Mouse (Mus musculus) ovary, postnatal 10 days (tissue): ENCODE data around the gene Agfg1.

Experiments used
- DNase-seq: peaks from one replicate; pipeline ENCODE4 v3.0.0; 2022; ENCODE audit warnings: low spot score

Agfg1 gene

DNA sequence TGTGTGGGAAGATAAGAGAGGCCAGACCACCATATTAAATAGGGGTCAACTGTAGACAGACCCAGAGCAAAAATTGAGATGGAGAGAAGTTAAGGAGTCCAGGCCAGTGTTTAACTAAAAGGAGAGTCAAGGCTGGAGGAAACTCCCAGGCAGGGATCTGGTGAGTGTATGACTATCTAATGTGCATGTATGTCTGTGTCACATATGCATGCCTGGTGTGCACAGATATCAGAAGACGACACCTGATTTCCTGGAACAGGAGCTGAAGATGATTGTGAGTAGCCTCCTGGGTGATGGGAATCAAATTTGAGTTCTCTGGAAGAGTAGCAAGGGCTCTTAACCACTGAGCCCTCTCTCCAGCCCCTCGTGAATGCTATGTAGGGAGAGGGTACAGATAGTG, 14.0 kb upstream of the Agfg1 start:
- no peak for DNase-seq

DNA sequence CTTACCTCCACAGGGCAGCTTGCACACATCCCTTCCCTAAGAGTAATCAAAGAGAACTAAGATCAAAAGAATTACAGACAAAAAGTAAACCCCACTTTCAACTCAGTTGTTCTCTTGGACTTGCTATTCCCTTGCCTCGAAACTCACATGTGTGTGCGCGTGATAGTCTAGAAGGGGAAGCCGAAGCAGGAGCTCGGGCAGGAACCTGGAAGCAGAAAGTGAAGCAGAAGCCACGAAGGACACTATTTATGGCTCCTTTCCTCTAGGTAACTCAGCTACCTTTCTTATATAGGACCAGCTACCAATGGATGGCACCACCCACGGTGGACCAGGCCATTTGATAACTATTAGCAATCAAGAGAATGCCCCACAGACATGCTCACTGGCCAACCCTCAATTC, 13.5 kb upstream of the Agfg1 start:
- no peak for DNase-seq

DNA sequence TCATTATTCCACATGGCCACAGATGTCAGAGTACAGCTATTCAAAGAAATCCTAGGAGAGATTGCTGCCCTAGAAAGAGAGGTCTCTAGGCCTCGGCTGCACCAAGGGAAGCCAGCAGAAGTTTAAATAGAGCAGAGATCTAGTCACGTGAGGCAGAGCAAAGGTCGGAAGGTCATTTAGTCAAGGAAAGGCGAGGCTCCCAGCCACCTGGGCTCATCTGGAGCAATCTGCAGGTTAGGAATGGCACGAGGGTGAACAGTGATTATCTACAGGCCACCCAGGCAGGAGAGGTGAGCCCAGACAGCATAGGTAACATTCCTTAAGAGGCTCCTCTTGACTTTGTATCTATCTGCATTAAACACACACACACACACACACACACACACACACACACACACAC, 12.4 kb upstream of the Agfg1 start:
- DNase-seq: no peak

DNA sequence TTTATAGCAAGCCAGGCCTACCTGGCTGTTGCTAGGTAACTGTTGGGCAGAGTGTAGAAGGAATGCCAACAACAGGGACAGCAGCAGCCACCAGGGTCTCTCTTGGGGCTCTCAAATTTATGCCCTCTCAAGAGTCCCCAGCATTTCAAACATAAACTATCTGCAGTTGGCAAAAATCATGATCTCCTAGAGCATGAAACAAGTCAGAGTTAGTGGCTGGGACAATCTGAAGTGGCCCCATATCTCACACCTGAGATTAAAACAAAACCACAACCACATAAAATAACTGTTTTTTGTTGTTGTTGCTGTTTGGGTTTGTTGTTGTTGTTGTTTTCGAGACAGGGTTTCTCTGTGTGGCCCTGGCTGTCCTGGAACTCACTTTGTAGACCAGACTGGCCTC, 8.5 kb upstream of the Agfg1 start:
- no peak for DNase-seq

GRCm38 (mm10) chr1:82831547-82832240, 7.6 kb upstream of the Agfg1 start:
- DNase-seq: no peak

GRCm38 (mm10) chr1:82832495-82833021, 6.7 kb upstream of the Agfg1 start:
- no peak for DNase-seq

- DNase-seq: no peak
Observed at GRCm38 (mm10) chr1:82833501-82833900, 5.8 kb upstream of the Agfg1 start.

- no peak for DNase-seq
Observed at GRCm38 (mm10) chr1:82834572-82834971, 4.7 kb upstream of the Agfg1 start.

DNA sequence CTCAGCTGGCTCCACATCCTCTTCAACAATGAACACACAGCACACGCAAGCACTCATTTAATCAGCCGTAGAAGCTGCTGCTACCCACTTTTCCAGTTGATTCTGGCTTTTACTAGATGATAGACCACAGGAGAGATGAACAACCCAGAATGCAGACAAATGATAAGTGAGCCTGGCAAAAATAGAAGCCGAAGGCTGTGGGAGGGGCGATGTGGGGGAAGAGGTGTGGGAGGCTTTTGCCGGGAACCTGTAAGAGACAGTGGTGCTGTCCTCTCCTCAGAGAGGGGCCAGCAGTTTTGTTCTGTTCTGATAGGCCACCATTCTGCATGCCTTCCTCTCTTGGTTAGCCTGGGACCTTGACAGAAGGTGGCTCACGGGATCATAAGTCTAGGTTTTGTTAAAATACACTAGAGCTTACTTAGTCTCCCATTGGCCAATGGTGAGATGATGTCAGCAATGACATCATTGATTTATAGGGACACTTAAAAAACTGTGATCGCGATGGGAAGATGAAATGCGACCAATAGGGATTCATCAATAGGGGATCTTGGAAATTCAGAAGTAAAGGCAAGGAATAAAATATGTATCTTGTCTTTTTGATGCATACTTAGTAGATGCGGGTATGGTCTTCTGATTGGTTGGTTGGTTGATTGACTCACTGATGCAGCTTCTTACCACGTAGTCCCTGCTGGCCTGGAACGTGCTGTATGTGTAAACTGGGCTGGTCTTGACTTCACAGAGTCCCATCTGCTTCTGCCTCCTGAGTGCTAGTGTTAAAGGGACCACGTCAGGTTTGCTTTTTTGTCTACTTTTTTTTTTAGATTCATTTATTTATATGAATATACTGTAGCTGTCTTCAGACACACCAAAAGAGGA, 2.7 kb upstream of the Agfg1 start:
- DNase-seq: no peak

DNA sequence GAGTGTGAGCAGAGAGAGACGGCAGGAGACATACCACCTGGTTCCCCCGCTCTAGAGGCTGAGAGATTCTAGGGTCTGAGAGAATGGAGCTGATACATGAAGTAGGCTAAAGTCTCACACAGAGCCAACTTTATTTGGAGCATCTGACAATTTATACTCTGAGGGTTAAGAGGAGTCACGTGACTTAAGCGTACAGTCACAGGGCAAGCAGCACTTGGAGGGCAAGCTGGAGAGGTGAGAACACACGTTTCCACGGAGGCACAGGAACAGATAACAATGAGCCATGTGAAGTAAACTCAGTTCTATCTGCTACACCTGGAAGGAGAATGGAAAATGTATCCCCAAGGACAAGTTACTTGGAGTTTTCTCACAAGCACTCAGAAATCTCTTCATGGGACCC, 1.7 kb upstream of the Agfg1 start:
- DNase-seq: no peak

DNA sequence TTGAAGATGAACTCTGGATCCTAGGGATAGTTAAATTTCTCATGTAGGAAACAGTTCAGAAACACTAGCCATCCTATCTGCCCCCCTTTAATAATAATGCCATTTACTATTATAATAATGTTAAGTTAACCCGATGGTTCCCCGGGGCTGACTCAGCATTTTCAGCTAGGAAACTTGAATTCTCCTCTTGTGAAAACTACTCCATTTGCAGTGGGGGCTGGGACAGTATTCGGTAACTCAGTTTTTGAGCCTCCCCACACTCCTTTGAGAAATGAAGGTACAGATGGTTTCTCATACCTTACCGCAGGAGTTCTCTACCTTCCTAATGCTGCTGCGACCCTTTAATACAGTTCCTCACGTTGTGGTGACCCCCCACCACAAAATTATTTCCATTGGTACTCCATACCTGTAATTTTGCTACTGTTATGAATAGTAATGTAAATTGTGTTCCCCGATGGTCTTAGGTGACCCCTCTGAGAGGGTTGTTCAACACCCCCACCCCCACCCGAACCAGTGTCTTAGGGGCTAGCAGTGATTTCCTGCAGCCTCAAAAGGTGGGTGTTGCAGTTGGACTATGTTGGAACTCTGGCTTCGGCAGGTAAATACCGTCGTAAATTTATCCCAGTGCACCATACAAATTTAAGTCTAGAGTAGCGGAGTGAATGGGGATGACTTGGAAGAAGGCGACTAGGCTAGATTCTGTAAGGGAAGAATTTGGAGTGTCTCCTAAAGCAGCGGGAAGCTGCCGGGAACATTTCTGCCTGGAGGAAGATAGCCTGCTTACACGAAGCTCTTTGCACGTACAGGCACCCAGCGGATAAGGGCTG, 601 bp upstream of the Agfg1 start:
- no peak for DNase-seq

DNA sequence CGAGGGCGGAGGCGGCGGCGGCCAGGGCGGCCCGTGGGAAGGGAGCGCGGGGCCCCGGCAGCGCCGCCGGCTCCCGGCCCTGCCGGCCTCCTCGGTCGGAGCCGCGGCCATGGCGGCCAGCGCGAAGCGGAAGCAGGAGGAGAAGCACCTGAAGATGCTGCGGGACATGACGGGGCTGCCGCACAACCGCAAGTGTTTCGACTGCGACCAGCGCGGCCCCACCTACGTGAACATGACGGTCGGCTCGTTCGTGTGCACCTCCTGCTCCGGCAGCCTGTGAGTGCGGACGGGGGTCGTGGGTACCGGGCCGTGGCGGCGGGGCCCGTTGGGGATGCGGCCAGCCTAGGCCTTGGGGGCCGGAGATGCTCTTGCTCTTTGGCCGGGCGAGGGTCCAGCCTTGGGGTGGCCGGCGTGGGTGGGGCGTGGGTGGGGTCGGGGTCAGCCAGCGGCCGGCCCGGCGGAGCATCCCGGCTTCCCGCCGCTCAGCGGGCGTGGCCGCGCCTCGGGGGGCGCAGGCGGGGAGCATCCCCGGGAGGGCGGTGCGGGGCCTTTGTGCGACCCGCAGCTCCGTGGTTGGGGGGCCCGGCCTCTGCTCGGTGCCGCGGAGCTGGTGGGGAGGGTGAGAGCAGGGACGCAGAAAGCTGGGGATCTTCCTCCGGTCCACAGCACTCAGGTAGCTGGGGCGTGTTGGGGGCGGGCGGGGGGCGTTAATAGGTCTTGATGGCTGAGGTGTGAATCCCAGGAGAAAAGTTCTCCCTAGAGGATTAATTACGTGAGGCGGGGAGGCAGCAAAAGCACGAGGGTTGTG, 535 bp downstream of the Agfg1 start:
- no peak for DNase-seq

DNA sequence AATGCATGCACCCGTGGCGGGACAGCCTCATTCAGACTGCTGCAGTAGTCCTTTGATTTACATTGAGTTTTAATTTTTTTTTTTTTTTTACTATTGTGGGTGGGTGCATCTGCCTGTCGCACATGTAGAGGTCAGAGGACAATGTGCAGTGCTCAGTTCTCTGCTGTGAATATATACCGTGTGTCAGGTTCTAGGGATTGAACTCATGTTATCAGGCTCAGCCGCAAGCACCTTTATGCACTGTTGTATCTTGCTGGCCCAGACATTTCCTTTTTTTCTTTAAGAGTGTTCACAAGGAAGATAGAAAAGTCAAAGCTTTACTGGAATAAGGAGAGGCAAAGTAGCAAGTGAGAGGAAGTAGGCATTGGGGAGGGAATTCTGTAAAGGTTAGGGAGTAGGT, 16.4 kb downstream of the Agfg1 start:
- no peak for DNase-seq

DNA sequence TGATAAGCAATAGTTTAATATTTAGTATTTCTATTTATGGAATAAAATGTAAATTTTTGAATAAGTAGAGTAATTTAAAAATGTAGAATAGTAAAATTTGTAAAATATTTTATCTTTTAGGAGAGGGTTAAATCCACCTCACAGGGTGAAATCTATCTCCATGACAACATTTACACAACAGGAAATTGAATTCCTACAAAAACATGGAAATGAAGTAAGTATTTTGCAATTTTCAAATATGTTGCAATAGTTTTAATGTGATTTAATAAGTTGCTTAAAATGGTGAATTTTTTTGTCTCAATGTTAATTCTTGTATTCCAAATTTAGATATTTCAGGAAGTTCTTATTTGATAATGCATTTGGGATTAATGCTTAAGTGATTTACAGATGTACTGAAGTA, 19.0 kb downstream of the Agfg1 start:
- DNase-seq: no peak

GRCm38 (mm10) chr1:82860391-82860790, 21.1 kb downstream of the Agfg1 start:
- no peak for DNase-seq

GRCm38 (mm10) chr1:82870202-82870601, 30.9 kb downstream of the Agfg1 start:
- DNase-seq: no peak

- DNase-seq: no peak
Observed at GRCm38 (mm10) chr1:82879172-82879571, 39.9 kb downstream of the Agfg1 start.

- DNase-seq: no peak
Observed at GRCm38 (mm10) chr1:82880196-82880595, 40.9 kb downstream of the Agfg1 start.

- DNase-seq: no peak
Observed at GRCm38 (mm10) chr1:82893269-82893668, 54.0 kb downstream of the Agfg1 start.

- no peak for DNase-seq
Observed at GRCm38 (mm10) chr1:82900567-82900966, 61.3 kb downstream of the Agfg1 start.

- no peak for DNase-seq
Observed at GRCm38 (mm10) chr1:82901201-82901600, 61.9 kb downstream of the Agfg1 start.

GRCm38 (mm10) chr1:82905886-82906285, 66.6 kb downstream of the Agfg1 start:
- DNase-seq: no peak
